Mouse (Mus musculus) mature B cell (primary cell): ENCODE data around the gene Gm4756.
"Not testable (repeated sequence)": the region's sequence is repeated elsewhere in the genome, so short reads cannot be mapped to it uniquely, and the experiment has no call there.

Source experiments
- in situ Hi-C: fragments of 300-500 bp; cut with MboI; formaldehyde crosslinking; loops from 2 replicates; pipeline ENCODE4 v1.14.3; 2019

The Gm4756 gene

DNA sequence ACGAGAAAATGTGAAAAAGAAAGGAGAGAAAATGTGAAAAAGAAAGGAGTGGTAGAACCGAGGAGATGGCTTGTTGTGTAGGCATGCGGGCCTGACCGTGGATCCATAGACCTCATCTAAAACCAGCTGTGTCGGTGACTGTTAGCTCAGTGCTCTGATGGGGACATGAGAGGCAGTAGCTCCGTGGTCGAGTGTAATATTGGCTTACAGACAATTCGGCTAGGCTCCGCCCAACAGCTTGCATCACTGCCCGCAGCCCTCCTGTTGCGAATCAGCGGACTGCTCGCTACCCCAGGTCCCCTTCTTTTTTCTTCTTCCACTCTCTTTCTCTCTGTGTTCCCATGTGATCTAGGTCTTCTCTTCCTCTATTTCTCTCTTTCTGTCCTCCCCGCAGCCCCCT lies 540 bp downstream of the Gm4756 start:
- in situ Hi-C loops, result no loop called here

DNA sequence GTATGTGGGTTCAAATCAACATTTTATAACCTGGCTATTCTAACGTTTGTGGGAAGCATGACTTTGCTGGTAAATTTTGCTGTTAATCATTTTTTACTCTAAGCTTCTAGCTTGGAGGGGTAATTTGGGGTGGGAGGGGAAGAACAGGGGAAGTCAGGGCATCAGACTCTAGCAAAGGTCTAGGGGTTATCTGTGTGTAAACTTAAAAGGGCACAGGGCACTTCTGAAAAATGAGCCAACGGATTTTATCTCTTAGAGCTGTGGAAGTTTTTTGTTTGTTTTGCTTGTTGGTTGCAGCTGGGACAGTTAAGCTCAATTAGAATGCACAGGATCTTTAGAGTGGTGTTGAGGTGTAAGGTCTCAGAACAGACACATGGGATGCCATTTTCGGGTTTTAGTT lies 11.4 kb downstream of the Gm4756 start:
- in situ Hi-C loops, result no loop called here

DNA sequence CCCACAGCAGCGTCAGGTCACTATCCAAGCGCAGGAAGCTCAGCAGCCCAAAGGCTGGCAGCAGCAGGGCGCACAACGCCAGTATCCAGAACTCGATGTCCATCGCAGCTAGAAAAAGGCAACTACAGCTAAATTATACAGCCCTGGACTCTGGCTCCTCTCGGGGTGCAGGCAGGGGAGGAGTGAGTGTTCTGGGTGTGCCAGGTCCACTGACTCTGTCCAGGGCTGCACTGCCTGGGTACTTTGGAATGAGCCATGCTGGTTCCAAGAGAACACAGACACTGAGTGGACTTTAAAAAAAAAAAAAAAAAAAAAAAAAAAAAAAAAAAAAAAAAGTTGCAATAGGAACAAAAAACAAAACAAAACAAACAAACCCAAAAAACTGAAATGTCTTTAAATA lies 20.7 kb downstream of the Gm4756 start:
- in situ Hi-C loops, result no loop called here

DNA sequence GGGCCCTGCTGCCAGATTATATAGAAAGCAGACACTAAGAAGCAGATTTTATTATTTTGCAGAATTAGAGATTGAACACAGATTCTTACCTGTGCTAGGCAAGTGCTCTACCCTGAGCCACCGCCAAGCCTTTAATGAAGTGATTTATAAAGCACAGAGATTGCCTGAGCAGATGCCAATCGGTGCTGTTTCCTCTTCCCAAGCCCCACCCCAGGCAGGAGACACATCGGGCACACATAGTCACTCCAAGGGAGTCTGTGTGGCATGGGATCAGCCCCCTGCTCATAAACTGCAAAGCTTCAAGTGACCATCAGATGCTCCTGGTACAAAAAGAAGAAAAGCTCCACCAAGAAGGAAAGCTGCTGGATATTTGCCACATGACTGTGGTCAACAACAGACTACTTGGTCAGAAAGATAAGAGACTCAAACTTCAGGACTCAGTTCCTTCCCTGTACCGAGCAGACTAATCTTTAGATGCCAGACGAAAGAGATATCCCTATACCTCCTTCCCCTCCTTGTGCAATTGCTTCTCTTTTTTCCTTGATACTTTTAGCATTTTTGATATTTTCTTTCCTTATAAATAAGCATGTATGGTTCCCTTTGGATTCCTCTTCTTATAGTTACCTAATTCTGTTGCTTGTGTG lies 26.5 kb downstream of the Gm4756 start:
- in situ Hi-C loops, result no loop called here

DNA sequence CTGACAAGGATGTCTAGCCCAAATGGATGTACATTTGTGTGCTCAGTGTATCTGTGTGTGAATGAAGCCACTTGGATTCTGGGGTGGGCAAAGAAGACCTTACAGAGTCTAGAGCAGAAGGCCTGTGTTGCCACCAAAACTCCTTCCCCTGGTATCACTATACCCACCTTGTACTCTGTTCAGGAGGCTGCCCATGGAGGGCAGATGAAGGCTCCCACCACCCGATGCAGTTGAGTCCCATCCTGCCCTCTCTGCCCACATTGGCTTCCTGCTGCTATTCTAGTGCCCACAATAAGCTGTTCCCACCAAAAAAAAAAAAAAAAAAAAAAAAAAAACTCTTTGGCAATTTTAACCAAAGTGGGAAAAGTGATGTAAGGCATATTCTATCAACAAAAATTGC lies 28.0 kb downstream of the Gm4756 start:
- in situ Hi-C loops, result no loop called here

DNA sequence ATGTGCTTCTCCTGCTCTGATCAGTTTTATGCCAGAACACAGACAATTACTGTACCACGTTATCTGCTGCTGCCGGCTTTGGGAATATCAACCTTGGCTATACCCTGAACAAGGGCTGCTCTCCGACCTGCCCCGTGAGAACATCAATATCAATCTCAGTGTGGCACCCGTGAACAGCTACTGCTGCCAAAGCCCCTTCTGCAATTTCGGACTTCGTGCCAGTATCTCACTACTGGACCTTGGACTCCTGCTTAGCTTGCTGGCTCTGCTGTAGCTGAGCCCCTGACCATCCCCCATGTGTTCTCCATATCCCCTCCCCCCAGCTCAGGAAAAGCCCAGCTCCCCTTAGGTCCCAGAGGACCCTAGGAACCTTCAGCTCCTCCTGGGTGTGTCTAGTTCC lies 28.6 kb downstream of the Gm4756 start:
- in situ Hi-C loops, result no loop called here

DNA sequence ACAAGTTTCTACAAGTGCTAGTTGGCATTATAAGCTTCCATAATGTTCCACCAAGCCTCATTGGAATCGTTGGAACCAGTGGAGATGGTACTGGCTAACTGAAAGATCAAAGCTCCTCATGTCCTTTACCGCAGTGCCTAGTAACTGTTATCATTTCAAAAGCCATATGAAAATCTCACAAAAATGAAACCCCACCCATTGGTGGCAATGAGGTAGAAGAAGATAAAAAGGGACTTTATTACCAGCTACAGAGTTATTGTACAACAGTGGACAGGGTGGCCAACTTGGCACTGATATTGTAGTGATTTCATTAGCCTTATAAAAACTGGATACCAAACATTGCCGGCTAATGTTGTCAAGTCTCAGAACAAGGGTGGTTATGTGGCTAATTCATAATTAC lies 37.4 kb downstream of the Gm4756 start:
- in situ Hi-C loops, result no loop called here

DNA sequence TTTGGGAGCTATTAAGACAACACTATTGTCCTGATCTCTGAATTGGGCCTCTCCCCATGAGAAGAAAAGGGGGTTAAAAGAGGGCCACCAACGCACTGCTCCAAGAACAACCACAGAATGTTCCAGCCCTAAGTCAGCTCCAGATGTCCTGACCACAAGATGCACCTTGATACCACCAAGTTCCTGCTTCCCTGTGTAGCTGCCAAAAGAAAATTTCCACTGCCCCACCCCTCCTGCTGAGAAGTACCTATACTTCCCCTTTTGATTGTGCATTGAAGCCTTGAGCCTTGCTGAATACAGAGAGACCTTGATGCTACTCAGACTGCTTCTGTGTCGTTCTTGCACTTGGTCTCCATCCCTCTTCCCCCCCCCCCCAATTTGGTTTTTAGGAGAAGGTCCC lies 50.7 kb downstream of the Gm4756 start:
- in situ Hi-C loops, result not testable (repeated sequence)

DNA sequence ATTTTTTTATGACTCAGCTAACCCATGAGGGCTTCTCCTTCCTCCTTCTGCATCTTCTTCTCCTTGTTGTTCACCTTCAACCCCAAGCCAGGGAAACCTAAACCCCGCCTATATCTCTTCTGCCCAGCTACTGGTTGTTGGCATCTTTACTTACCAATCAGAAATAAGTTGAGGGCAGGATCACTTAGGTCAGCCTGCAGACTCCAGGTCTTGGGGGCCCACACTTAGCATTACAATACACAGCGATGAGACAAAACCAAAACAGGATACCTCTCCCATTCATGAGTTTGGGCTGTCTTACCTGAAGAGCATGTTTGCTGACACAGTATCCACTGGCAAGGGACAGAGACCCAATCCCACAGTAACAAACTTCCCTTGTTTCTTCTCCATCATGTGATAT lies 55.5 kb downstream of the Gm4756 start:
- in situ Hi-C loops, result no loop called here

DNA sequence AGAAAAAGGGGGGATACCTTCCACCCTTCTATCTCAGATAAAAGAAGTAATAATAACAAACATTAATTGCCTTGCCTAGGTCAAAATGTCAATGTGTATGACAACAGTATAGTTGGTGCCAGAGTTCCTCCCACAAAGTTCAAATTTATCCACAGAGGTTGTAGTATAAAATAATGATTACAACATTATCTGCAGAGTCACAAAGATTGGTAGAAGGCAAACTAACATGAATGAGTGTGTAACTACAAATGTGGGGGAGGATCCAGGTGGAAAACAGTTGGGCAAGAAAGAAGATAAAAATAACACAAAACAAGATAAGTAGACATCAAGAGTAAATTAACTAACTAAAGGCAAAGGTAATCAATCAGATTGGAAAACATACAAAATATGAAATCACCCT lies 56.5 kb downstream of the Gm4756 start:
- in situ Hi-C loops, result no loop called here

DNA sequence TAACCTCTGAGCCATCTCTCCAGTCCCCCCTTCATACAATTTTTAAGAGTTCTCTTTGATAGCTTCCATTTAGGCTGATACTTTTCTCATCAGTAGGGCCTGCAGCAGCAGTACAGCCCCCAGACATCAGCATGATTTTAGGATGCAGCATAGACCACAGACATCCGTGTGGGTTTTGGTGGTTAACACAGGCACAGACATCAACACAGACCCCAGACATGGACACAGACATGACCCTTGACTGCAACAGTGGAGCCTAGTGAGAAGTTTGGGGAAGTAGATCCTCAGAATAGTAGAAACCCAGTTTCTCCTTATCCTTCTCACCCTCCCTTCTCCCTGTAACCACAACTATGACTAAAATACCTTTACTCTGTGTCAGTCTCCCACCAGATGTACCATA lies 64.1 kb downstream of the Gm4756 start:
- in situ Hi-C loops, result no loop called here

DNA sequence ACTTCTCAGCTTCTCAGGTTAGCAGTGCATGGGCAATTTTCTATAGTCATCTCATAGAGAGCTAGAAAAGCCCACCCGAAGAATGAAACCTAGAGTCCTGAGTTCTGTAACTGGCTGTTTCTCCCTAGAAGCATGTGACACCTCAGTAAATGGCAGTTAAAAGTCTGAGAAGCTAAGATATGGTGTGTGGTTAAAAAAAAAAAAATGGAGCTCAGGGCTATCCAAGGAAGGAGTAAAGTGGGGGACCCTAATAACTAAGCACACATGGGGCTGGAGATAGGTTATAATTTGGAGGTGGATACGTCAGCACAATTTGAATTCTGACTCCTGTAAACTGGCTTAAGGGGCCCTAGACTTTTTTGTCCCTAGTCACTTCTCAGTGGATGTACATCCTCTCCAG lies 66.4 kb downstream of the Gm4756 start:
- in situ Hi-C loops, result no loop called here

DNA sequence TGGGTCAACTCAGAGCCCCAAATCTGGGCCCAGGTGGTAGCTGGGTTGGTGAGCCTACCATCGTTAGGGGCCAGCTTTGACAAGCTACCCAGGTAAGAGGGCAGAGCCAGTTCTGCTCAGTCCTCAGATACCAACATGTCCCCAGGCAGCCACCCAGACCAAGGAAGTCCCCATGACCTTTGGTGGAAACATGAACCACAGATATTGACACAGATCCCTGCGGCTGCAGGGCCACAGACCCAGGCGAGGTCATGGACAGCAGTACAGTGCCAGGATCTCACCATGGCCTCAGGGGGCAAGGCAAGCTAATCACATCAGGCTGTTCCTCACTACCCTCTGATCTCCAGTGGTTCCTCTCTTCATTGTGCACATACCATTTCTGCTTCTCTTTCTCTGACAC lies 67.4 kb downstream of the Gm4756 start:
- in situ Hi-C loops, result no loop called here

DNA sequence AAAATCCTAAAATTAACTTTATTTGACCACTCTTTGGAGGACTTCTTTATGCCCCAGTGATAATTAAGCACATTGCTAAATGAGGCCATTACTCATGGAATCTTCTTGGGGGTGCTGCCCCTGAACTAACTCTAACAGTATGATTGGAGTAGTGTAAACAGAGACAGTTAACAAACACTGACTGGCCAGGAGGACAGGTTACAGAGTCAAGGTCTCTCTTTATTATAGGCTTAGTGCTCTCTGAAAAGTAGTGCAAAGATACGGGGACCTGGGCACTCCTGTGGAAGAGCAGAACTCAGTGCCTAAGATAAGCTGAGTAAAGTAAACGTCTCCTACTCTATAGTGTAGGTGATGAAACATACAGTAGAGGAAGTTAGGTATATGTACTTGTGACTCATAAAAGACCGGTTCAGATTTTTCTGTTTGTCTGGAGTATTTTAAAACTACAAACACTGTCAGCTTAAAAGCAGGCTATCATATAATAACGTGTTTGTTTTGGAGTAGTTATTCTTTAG lies 85.1 kb downstream of the Gm4756 start:
- in situ Hi-C loops, result no loop called here

DNA sequence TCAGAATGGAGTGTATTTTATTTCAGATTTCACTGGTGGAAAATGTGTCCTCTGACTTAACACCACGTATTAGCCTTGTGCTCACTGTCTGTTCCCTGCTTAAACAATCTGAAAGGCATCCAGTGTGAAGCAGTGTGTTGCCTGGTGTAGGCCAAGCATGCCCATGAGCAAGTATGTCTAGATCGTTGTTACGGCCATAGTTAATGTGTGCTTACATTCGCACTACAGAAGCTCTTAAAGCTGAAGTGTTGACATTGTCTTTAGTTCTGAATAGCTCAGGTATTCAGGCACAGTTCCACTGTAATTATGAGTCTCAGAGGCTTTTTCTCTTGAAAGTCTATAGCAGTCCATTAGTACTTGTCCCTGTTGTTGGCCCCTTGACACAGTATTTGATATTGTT lies 95.1 kb downstream of the Gm4756 start:
- in situ Hi-C loops, result no loop called here

DNA sequence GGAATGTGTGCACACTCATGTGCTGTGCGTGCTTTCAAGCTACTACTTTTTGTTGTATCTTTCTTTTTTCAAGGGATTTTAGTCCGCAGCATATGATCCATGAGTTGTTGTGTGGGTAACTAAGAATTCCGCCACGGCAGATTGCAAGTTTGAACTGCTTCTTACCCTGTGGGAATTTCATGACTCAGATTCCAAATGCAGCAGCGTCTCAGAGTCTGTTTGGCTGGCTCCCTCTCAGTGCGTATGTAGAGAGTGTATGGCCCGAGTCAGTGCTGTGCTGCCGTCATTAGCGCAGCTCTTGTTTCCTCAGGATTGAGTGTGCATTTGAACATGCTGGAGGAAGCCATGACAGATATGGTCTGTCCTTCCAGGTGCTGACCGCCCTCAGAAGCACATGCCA lies 110.9 kb downstream of the Gm4756 start:
- in situ Hi-C loops, result loop anchor here (10.0 to 25.0 kb wide), 2 partner anchors 299 to 454 kb away; partner anchors contain the start of genes Jkamp and L3hypdh

DNA sequence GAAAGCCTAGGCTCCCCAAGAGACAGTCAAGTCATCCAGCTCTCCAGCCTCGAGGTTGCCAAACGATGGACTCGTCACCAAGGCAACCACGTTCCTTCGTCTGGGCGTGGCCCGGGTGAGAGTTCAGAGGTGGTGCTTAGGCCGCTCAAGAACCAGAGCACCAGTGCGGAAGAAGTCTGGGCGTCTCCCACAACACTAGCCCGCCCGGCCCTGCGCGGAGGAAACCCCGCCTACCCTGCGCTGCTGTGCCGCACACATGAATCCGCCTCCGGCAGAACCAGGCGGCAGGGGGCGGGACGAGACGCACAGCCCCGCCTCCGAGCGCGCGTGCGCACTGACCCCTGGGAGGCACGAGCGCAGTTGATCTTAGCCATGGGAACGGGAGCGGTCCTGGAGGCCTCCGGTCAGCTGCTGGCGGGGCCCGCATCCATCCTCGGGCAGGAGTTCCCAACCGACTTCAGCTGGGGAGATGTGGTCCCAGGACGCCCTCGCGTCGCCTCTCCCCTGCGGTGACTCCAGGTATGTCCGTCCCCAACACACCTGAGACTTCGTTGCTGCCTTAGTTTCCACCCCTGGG lies 113.4 kb downstream of the Gm4756 start, which contains the start of gene Pcnx4:
Gene Pcnx4, plus strand, starts transcription at position 363 of the 577 bp plus-strand sequence.
- in situ Hi-C loops, result loop anchor here (10.0 to 25.0 kb wide), 2 partner anchors 301 to 451 kb away; partner anchors contain the start of genes Jkamp and L3hypdh

DNA sequence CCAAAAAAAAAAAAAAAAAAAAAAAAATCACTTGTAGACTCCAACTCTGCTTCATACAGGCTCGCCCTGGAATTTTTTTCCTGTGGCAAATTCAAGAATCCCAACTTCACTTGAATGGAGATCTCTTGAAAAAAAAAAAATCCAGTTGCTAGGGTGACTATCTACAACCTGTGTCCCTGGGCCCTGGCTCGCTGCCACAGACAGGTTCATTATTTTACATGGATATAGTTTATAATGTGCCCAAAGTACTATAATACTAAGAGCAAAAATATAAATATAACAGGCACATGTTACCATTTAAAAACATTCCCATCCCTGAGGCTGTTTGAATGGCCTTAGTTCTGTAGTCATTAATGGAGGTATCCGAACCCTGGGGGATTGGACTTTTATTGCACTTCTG lies 113.9 kb downstream of the Gm4756 start:
- in situ Hi-C loops, result loop anchor here (10.0 to 25.0 kb wide), 2 partner anchors 302 to 451 kb away; partner anchors contain the start of genes Jkamp and L3hypdh

DNA sequence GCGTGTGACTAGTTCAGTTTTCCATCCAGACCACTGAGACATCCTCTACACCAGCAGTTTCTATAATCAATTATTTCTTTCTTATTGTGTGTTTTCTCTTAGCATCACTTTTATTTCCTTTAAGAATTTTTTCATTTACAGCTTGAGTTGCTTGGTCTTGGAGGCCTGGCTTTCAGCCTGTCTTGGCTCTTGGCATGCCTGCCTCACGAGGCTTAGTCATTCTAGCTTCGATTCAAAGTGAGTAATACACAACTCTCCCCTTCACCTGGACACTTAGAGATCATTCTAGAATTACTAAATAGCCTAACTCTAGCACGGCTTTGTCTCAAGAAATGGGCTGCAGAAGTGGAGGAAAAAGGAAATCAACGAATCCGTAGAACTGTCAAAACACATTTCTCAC lies 115.5 kb downstream of the Gm4756 start:
- in situ Hi-C loops, result loop anchor here (10.0 to 25.0 kb wide), 2 partner anchors 303 to 449 kb away; partner anchors contain the start of genes Jkamp and L3hypdh

DNA sequence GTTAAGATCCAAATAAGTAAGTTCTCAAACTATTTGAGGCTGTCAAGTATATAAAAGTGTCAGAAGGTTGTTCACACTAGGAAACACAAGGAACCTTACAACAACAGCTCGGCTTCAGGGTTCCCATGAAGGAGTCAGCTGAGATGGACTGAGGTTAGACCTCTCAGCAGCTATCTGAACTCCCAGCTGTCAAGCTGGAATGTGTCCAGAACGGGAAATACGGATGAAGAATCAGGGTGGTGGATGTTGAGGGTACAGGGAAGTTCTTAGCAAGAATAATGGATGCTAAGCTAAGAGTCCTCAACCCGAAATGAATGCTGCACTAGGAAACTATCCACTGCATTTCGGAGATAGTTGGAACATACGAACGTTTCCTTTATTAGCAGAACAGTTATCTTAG lies 117.2 kb downstream of the Gm4756 start:
- in situ Hi-C loops, result loop anchor here (10.0 to 25.0 kb wide), 2 partner anchors 305 to 448 kb away; partner anchors contain the start of genes Jkamp and L3hypdh
